Mouse (Mus musculus): ENCODE data around the gene Ffar4.

Gene Ffar4

GRCm38 (mm10) chr19:38096858-38097758 is at the start of gene Ffar4:
Gene Ffar4, plus strand, starts transcription at chr19:38097071.
- DNase-seq (ENCODE audit: low spot score), result no peak

GRCm38 (mm10) chr19:38049686-38050085 is 47.2 kb upstream of the Ffar4 start:
- DNase-seq (ENCODE audit: low spot score), result no peak

- peak; percentile 67 for DNase-seq (ENCODE audit: low spot score)
Measured at GRCm38 (mm10) chr19:38053227-38054041, 43.4 kb upstream of the Ffar4 start.

GRCm38 (mm10) chr19:38054149-38054719 is 42.6 kb upstream of the Ffar4 start:
- peak; percentile 90 for DNase-seq (ENCODE audit: low spot score)

GRCm38 (mm10) chr19:38054720-38055192 is 42.1 kb upstream of the Ffar4 start, which contains the start of gene Cep55:
Gene Cep55, plus strand, starts transcription at chr19:38055011.
- DNase-seq (ENCODE audit: low spot score), result peak; percentile 99

- DNase-seq (ENCODE audit: low spot score), result no peak
Measured at GRCm38 (mm10) chr19:38055798-38056197, 41.1 kb upstream of the Ffar4 start.

- DNase-seq (ENCODE audit: low spot score), result no peak
Measured at GRCm38 (mm10) chr19:38056276-38056675, 40.6 kb upstream of the Ffar4 start.

- no peak for DNase-seq (ENCODE audit: low spot score)
Measured at GRCm38 (mm10) chr19:38056931-38057330, 39.9 kb upstream of the Ffar4 start.

GRCm38 (mm10) chr19:38063201-38063600 is 33.7 kb upstream of the Ffar4 start:
- no peak for DNase-seq (ENCODE audit: low spot score)

GRCm38 (mm10) chr19:38064051-38064450 is 32.8 kb upstream of the Ffar4 start:
- no peak for DNase-seq (ENCODE audit: low spot score)

- no peak for DNase-seq (ENCODE audit: low spot score)
Measured at GRCm38 (mm10) chr19:38073226-38073625, 23.6 kb upstream of the Ffar4 start.

GRCm38 (mm10) chr19:38075051-38075450 is 21.8 kb upstream of the Ffar4 start:
- no peak for DNase-seq (ENCODE audit: low spot score)

GRCm38 (mm10) chr19:38076251-38076650 is 20.6 kb upstream of the Ffar4 start:
- DNase-seq (ENCODE audit: low spot score), result no peak

- DNase-seq (ENCODE audit: low spot score), result no peak
Measured at GRCm38 (mm10) chr19:38077851-38078540, 18.9 kb upstream of the Ffar4 start.

- DNase-seq (ENCODE audit: low spot score), result no peak
Measured at GRCm38 (mm10) chr19:38081361-38081760, 15.5 kb upstream of the Ffar4 start.

GRCm38 (mm10) chr19:38082931-38083525 is 13.8 kb upstream of the Ffar4 start:
- no peak for DNase-seq (ENCODE audit: low spot score)

- no peak for DNase-seq (ENCODE audit: low spot score)
Measured at GRCm38 (mm10) chr19:38085841-38086240, 11.0 kb upstream of the Ffar4 start.

GRCm38 (mm10) chr19:38086948-38087551 is 9.8 kb upstream of the Ffar4 start:
- peak; percentile 98 for DNase-seq (ENCODE audit: low spot score)

GRCm38 (mm10) chr19:38089358-38089757 is 7.5 kb upstream of the Ffar4 start:
- no peak for DNase-seq (ENCODE audit: low spot score)

GRCm38 (mm10) chr19:38091512-38091985 is 5.3 kb upstream of the Ffar4 start:
- no peak for DNase-seq (ENCODE audit: low spot score)

GRCm38 (mm10) chr19:38096231-38096630 is 640 bp upstream of the Ffar4 start:
- DNase-seq (ENCODE audit: low spot score), result no peak

All from adipocyte (in vitro differentiated cells).